8 mouse cellular contexts compared by ENCODE assay signal in the genomic region with DNA sequence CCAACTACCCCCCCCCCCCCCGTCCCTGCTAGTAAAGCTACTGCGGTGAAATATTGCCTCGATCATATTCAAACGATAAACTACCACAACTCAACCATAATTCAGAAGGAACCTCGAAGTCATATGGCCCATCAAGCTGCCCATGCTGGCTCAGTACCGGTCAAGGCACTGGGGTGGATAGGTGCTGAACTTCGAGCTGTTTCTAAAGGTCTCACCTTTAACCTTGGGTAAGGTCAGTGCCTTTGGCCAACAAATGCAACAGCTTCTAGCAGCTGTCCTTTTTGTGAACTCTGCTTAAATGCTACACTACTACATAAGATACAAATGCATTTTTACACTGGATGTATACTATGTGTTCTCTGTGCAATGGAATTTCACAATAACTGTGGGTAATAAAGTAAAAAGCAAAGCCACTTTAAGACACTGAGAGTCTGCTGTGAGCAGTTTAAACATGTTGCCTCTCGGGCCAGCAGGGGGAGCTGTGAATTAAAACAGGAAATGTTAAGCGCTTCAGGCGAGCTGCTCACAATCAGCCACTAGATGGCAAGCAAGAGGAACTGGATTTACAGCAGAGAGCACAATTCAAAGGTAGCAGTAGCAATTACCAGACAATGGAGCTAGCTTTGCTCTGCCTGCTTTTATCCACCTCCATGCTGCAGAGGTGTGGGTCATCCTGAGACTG. TPM values are rescaled to one million over a fixed set of nuclear protein-coding genes. Genes with fewer than 3 reads are reported as not detected.
DNase-seq lines count a peak whose midpoint lies in the region; ATAC-seq lines count a peak whose summit lies in the region.

No protein-coding gene starts in this region.

- 56% methylated on average over 10 of the region's 10 CpGs for WGBS in hindbrain, embryonic 16.5 days

- H3K4me1 ChIP-seq in hindbrain, embryonic 16.5 days (ENCODE audit: control insufficient read depth, insufficient read depth, low read depth, low read length): no peaks in the 10 kb centered on the region

- H3K4me2 ChIP-seq in hindbrain, embryonic 16.5 days (ENCODE audit: low read length): no peak overlapping the region

- H3K9me3 ChIP-seq in hindbrain, embryonic 16.5 days (ENCODE audit: control insufficient read depth, low read length): no peaks in the 10 kb centered on the region

- peak overlapping the region; percentile 69 for H3K27ac ChIP-seq in hindbrain, embryonic 16.5 days (ENCODE audit: low read depth, low read length)

- peaks cover 8% of the 10 kb centered on the region for H3K36me3 ChIP-seq in hindbrain, embryonic 16.5 days (ENCODE audit: control insufficient read depth, insufficient read depth, low read length)

- ATAC-seq in hindbrain, embryonic 16.5 days: peak; percentile 84

- H3K27me3 ChIP-seq in hindbrain, embryonic 16.5 days (replicated peaks; ENCODE audit: control insufficient read depth, insufficient read depth, low read length): no peaks in the 10 kb centered on the region

- H3K9ac ChIP-seq in hindbrain, embryonic 16.5 days (ENCODE audit: low read depth, low read length): peak overlapping the region; percentile 55

- H3K4me3 ChIP-seq in hindbrain, embryonic 16.5 days (ENCODE audit: low read length): no peak overlapping the region

- DNase-seq in WW6 (ENCODE audit: low read depth, low spot score): peak; percentile 80
- peak; percentile 92 to 97 for DNase-seq in cerebellum, postnatal 36 days
- DNase-seq in frontal cortex, postnatal 36 days (ENCODE audit: low spot score in 2 of 2): peak; percentile 87 to 97
- DNase-seq in left cerebral cortex, adult 11 months (ENCODE audit: low spot score): peak; percentile 87
- DNase-seq in lung, postnatal 4 days: peak; percentile 82 to 92
- DNase-seq in right cerebral cortex, postnatal 10 days (ENCODE audit: low spot score in 2 of 2): peak; percentile 93 to 96
- peak; percentile 94 for DNase-seq in urinary bladder, postnatal 14 days (ENCODE audit: low spot score)

RNA-seq across cellular contexts. Expression of gene Ldhal6b, which starts 10.7 kb away (rescaled TPM):
- not detected in 2 replicates for polyA plus RNA-seq in hindbrain, embryonic 16.5 days (2015; fragmentation: Nextera tagmentation; extraction: Ambion mirVana)

RNA-seq across cellular contexts. Expression of gene Tmem242, which starts 10.8 kb away (rescaled TPM):
- polyA plus RNA-seq in hindbrain, embryonic 16.5 days (2015; fragmentation: Nextera tagmentation; extraction: Ambion mirVana): 112 and 118 TPM in 2 replicates
